Mouse (Mus musculus) kidney, adult 2 months (tissue): ENCODE results near the gene Dpt.

Experiments used
- CTCF ChIP-seq: fragments of 200-500 bp; conservative IDR thresholded peaks from 2 replicates; pipeline ENCODE4 v1.5.1; 2011; ENCODE audit warnings: low read depth, mild to moderate bottlenecking, control low read depth, low read length, moderate library complexity, mixed read lengths; ENCODE audit not compliant: insufficient read depth, insufficient read length
- POLR2A ChIP-seq: fragments of 200-500 bp; IDR thresholded peaks from one replicate; pipeline ENCODE4 v1.6.1; 2011; ENCODE audit warnings: low read depth, low read length, control low read depth

DNA sequence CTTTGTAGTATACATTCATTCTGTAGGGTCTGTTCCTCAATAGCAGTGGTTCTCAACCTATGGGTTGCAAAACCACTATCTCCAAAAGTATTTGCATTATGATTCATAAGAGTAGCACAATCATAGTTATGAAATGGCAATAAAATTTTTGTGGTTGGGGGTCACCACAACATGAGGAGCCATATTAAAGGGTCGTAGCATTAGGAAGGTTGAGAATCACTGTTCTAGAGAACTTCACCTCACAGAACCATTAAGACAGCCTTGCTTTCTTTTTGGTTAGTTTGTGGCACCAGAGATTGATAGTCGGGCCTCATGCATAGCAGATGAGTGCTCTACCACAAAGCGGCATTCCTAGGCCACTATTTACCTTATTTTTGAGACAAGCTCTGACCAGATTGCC, 68.2 kb downstream of the Dpt start:
- TF ChIP-seq CTCF, result no peak
- no peak for TF ChIP-seq POLR2A
